Mouse (Mus musculus) layer of hippocampus, adult 8-10 months (tissue): ENCODE measurements around the gene Mpdz. TPM values are rescaled to one million over a fixed set of nuclear protein-coding genes. Genes with fewer than 3 reads are reported as not detected.

Experiments
- DNase-seq, 2 experiments: peaks; one replicate each; pipeline ENCODE4 v3.0.0; 2022; ENCODE audit warnings: low spot score in 2 of 2
- total RNA-seq, 4 experiments: library from RNA; stranded (reverse); gene quantifications; 2 replicates each; pipeline ENCODE4 v1.2.4; 2022

Mpdz gene
- total RNA-seq, 4 experiments from 2014 or later: 63.0 to 85.0 (median 73.5) TPM

- no peak for DNase-seq
These were observed 49.7 kb downstream of the Mpdz start for GRCm38 (mm10) chr4:81392869-81393268.

- DNase-seq: no peak
These were observed 53.4 kb downstream of the Mpdz start for GRCm38 (mm10) chr4:81389263-81389662.

DNA sequence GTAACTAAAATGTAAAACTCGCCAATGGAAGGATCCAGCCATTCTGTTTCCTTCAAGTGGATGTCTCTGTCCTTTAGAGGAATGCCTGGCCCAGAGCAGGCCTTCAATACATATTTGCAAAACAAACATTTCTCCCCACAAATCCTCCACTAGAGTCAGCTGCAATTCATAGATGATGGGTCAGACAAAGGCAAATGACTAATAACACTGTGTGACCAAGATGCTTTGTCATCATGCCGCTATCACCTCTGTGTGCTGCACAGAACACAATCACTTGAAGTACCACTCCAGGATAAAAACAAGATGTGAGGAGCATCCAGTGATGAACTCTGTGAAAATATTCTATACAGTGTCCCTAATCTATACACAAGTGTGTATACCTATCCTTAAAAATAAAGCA, 55.0 kb downstream of the Mpdz start:
- DNase-seq: no peak

DNA sequence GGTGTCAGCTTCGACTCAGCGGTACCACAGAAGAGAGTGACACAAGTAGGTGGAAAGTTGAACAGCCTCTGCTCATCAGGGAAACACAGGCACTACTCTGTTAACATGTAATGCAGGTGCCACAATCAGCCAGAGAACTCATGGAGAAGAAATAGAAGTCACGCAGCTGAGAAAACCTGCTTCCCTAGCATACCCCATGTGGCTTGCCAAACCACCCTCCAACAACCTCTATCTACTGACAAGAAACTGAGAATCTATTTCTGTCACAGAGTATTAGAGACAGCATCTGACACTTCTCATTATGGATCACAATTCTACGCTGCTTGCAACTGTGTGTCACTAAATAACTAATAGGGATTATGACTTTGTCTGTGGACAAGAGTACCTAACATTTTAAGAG, 70.3 kb downstream of the Mpdz start:
- DNase-seq: no peak

- no peak for DNase-seq
These were observed 91.2 kb downstream of the Mpdz start for GRCm38 (mm10) chr4:81351368-81351767.

- no peak for DNase-seq
These were observed 94.0 kb downstream of the Mpdz start for GRCm38 (mm10) chr4:81348646-81349045.

DNA sequence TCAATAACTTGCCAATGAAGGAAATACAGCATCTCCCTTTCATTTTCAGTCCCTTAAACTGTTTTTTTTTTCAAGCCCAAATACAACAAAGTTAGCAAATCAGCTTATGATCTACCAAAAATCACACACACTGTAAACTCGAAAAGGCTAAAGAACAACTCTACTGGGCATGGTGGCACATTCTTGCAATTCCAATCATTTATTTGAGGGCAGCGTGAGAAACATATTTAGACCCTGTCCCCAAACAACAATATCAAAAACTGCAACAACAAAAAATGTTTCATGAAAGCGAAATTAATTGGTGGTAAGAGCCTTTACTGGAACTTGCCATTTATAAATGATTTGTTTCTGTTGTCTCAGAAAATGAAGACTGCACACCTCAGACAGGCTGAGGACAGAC, 97.5 kb downstream of the Mpdz start:
- no peak for DNase-seq

DNA sequence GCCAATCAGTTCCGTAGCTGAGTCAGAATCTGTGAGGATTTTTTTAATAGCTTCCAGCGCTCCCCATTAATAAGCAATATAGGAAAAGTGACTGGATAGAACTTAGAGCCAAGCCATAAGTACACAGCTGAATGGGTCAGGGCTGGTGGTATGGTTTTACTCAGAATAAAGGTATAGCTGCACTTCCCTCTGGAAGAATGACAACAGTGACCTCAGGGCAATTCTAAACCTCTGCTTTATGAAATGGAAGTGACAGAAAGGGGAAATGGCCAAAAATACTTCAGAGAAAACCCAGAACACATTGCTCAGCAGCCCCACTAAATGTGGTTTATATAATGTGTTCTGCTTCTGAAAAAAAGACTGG, 109.0 kb downstream of the Mpdz start:
- DNase-seq: no peak

- DNase-seq: peak; percentile 70 to 73
These were observed 109.6 kb downstream of the Mpdz start for GRCm38 (mm10) chr4:81332901-81333627.

- no peak for DNase-seq
These were observed 110.2 kb downstream of the Mpdz start for GRCm38 (mm10) chr4:81332439-81332841.

DNA sequence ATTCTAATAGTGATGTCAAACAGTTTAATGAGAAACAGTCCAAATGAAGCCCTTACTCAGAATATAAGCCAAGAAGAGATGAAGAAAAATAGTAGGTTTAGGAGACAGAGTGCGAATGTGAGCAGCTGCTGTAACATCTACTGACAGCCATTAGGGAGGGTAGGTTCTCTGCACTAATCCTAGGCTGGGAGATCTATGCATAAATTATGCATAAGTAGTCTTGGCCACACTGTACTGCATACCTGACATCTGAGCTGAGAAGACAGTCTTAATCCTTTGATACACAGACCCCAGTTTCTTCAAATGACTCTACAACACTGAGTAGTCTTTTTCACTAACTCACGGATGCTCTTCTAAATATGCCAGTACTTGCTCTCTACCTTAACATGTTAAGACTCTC, 114.9 kb downstream of the Mpdz start:
- no peak for DNase-seq

DNA sequence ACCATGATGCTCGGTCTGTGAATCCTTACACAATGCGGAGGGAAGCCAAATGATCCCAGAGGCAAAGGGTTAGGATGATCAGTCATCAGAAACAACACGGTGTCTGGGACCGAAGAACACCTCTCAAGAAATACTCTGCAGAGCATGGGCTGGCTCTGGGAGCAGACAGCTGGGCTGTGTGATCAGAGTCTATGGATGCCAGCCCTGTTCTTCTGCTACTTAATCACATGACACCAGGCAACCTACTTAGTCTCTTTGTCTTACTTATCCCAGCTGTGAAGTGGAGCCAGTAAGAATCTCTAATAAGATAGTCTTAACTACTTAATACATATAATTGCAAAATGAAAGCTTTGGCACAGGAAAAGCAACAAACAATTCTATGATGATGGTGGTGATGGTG, 118.8 kb downstream of the Mpdz start:
- DNase-seq: no peak

DNA sequence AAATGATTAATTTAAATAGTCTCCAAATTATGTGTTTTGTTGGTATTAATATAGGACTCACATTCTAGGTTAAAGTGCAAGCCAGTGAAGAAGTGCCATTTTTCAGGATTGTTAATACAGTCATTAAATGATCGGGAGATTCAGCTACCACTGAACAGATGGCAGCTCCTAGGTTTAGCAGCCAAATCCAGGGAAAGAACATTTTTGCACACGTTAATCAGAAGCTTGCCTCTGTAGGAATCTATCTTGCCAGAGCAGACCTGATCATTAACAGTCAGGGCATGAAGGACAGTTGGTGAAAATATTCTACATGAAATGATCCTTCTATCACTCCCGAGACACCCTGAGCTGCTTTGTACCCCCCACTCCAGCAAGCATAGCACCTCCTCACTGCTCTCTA, 120.4 kb downstream of the Mpdz start:
- peak; percentile 35 to 41 for DNase-seq

- no peak for DNase-seq
These were observed 128.0 kb downstream of the Mpdz start for GRCm38 (mm10) chr4:81314618-81315017.

GRCm38 (mm10) chr4:81313246-81313645, 129.4 kb downstream of the Mpdz start:
- no peak for DNase-seq

- DNase-seq: no peak
These were observed 132.5 kb downstream of the Mpdz start for GRCm38 (mm10) chr4:81310168-81310474.

DNA sequence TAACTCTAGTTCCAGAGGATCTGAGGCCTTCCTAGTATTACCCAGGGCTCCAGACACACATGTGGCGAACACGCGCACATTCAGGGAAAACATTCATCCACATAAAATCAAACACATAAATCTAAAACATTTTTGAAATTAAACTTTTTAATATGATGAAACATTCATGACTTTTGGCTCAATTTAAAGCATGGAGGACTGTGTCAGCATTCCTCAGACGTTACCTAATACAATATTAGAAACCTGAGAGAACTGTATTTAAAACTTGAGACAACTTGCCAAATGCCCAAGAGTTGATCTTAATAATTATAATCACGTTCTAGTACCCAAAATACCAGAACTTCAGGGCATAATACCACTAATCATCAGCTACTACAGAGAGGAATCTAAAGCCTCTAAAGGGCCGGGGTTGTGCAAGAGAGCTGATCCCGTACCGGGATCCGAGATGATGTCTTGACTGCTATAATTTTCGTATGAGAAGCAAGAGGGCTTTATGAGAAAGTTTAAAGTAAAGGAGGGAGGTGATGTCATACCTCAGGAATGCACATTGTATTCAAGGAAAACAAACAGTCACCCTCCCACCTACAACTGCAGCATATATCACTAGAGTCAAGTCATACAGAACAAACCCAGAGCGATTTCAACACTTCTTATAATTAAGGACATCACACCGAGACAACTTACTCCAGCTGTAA, 133.0 kb downstream of the Mpdz start:
- no peak for DNase-seq

GRCm38 (mm10) chr4:81307596-81308265, 134.9 kb downstream of the Mpdz start:
- DNase-seq: no peak

DNA sequence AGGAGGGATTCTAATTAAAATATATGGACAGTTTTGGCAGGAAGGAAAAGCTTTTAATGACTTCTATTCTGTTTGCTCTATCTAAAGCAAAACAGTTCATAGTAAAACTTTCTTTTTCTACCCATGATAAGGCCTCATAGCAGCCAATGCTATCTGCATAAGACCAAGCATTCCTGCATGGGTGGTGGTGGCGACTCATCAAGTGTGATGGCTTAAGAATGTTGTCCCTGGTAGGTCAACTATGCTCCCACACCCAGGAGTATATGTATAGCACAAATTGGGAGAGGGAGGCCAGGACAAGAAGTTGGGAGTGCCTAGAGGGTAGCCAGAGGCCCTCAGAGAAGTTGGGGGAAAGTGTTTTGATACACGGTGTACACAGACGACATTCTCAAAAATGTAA, 140.6 kb downstream of the Mpdz start:
- DNase-seq: no peak

DNA sequence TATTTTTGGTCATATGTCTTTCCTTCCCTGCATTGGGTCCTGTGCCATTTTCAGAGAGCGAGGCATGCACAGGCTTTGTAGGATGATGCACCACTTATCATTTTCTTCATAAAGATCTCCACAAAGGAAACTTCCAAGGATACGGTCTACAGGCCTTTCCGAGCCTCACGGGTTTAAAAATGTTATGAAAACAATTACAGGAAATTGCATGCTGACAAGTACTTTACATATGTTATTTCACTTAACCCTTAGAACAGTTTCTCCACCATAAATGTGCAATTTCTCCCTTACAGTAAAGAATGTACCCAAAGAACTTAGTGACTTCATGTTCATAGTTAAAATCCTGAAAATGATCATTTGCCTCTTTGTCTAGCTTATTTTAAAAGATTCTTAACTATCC, 144.2 kb downstream of the Mpdz start:
- DNase-seq: no peak

DNA sequence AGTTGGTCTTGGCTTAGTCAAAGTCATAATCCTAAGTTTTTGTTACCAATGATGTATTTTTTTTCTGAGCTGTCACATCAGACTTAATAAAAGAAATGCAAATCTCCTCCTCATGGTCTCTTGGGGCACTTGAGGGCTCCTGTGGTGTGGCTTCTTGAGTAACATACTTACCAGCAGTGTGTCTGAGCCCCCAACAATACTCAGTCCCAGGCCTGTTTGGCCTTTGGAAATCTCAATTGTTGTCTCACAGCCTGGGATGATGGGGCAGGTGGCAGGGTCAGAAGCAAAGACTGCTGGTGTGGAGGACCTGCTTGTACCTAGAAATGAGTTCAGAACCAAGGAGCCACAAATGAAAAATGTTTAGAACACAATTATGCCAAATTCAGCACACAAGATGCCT, 149.3 kb downstream of the Mpdz start:
- no peak for DNase-seq

DNA sequence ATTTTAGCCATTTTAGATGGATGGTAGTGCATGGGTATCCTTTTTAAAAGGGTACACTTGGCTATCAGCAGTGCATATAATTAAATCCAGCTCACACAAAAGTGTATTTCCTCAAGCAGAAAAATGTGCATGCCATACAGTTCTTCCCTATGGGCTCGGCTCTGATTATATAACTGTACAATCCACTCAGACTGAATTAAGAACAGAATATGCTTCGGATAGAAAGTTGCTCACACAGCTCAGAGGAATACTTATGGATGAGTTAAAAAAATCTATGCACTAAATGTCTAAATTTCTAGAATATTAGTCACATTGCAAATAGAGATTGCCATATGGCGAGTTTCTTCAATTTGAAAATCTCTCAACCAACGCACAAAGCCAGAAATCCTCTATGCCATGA, 157.1 kb downstream of the Mpdz start:
- DNase-seq: no peak

- DNase-seq: no peak
These were observed 159.0 kb downstream of the Mpdz start for GRCm38 (mm10) chr4:81283611-81284010.
